Mouse (Mus musculus) heart, postnatal 0 days (tissue): ENCODE results near the gene Gm10192.

ENCODE experiments used
- CTCF ChIP-seq: IDR thresholded peaks from 2 replicates; pipeline ENCODE4 v1.5.1; 2016; ENCODE audit warnings: antibody characterized with exemption, control low read depth, low read depth
- EP300 ChIP-seq: IDR thresholded peaks from 2 replicates; pipeline ENCODE4 v1.6.1; 2016; ENCODE audit warnings: antibody characterized with exemption, low read depth

GRCm38 (mm10) chr4:97193176-97193575 lies 10.2 kb upstream of the Gm10192 start:
- TF ChIP-seq CTCF (no peak), EP300 (no peak)
